9 mouse cellular contexts compared by ENCODE assay signal in the genomic region with DNA sequence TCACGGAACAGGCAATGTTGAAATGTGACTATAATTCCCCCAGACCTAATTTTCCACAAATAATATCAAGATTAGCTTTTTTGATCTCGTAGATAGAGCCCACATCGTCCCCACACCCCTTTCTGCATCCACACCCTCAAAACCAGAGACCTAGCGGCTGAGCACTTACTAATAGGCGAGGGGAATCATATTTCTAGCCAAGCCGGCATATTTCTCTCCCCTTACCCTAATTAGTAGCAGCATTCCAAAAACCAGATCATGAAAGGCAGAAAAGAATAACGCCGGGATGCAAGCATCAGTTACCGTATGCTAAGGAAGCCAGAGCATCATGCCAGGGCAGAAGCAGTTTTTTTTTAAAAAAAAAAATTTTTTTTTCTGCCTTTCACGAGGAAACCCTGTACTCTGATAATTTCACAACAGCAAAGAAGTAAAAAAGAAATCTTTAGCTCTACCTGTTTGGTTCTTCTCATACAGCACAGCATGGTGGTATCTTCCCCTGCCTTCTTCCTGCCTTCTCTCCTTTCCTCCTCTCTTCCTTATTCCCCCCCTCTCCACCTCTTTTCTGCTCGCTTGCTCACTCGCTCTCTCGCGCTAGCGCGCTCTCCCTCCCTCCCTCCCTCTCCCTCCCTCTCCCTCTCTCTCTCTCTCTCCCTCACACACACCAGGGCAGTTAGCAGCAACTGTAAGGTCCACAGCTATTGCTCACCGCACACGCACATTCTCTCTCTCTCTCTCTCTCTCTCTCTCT. TPM values are rescaled to one million over a fixed set of nuclear protein-coding genes. Genes with fewer than 3 reads are reported as not detected.
DNase-seq lines count a peak whose midpoint lies in the region; ATAC-seq lines count a peak whose summit lies in the region.
"Had no signal": no experiment of that assay in that cellular context is flagged by ENCODE, and none has a peak within 500 bp of the region (broad histone marks: within the 10 kb centered on the region; RNA-seq: fewer than 3 reads in every experiment).

A gene (minus strand): TSS at position 631 of the 748 bp plus-strand sequence.

- H3K9me3 ChIP-seq in heart, embryonic 11.5 days (replicated peaks; ENCODE audit: control insufficient read depth, low read length) = no peaks in the 10 kb centered on the region
- no peaks in the 10 kb centered on the region for H3K9me3 ChIP-seq in forebrain, embryonic 15.5 days
- no peaks in the 10 kb centered on the region for H3K9me3 ChIP-seq in limb, embryonic 13.5 days

- H3K27me3 ChIP-seq in heart, embryonic 11.5 days (ENCODE audit: control insufficient read depth, insufficient read depth, low read length) = no peaks in the 10 kb centered on the region
- no peaks in the 10 kb centered on the region for H3K27me3 ChIP-seq in forebrain, embryonic 15.5 days
- H3K27me3 ChIP-seq in limb, embryonic 13.5 days = 0 out of 2 replicates have a peak, but pooled peaks cover 5% of the 10 kb centered on the region

- H3K27ac ChIP-seq in heart, embryonic 11.5 days (ENCODE audit: low read depth, low read length) = no peak within 1 kb of the TSS
- peak within 1 kb of the TSS; percentile 93 for H3K27ac ChIP-seq in forebrain, embryonic 15.5 days (replicated peaks)
- no peak within 1 kb of the TSS for H3K27ac ChIP-seq in limb, embryonic 13.5 days

- H3K4me3 ChIP-seq in heart, embryonic 11.5 days (ENCODE audit: low read depth, low read length) = peak within 1 kb of the TSS; percentile 45
- peak within 1 kb of the TSS; percentile 68 for H3K4me3 ChIP-seq in forebrain, embryonic 15.5 days
- H3K4me3 ChIP-seq in limb, embryonic 13.5 days = peak within 1 kb of the TSS; percentile 46

- peak within 1 kb of the TSS; percentile 58 for H3K9ac ChIP-seq in heart, embryonic 11.5 days (ENCODE audit: low read depth, low read length)
- H3K9ac ChIP-seq in forebrain, embryonic 15.5 days (replicated peaks) = peak within 1 kb of the TSS; percentile 78
- H3K9ac ChIP-seq in limb, embryonic 13.5 days = peak within 1 kb of the TSS; percentile 53

- H3K4me1 ChIP-seq in heart, embryonic 11.5 days (ENCODE audit: control insufficient read depth, insufficient read depth, low read length) = no peaks in the 10 kb centered on the region
- peaks cover 38% of the 10 kb centered on the region for H3K4me1 ChIP-seq in forebrain, embryonic 15.5 days
- H3K4me1 ChIP-seq in limb, embryonic 13.5 days = peaks cover 33% of the 10 kb centered on the region

- peak within 1 kb of the TSS; percentile 83 for H3K4me2 ChIP-seq in heart, embryonic 11.5 days
- peak within 1 kb of the TSS; percentile 71 for H3K4me2 ChIP-seq in forebrain, embryonic 15.5 days (replicated peaks)
- H3K4me2 ChIP-seq in limb, embryonic 13.5 days (replicated peaks) = peak within 1 kb of the TSS; percentile 80

- ATAC-seq in heart, embryonic 11.5 days (replicated peaks; ENCODE audit: insufficient number of reproducible peaks, low FRiP score, low TSS enrichment) = peak; percentile 61; the same call in 1 of the 2 replicates
- ATAC-seq in forebrain, embryonic 15.5 days (replicated peaks) = peak; percentile 86
- peak; percentile 83 for ATAC-seq in limb, embryonic 13.5 days (ENCODE audit: low FRiP score, low read depth)

- no peak for DNase-seq in heart, adult 18-20 months
- DNase-seq in Muller cell, postnatal 12 days (ENCODE audit: inconsistent ontology term) = peak; percentile 62
- peak; percentile 27 for DNase-seq in right cerebral cortex, postnatal 25 days
- DNase-seq in urinary bladder, adult 2 months (ENCODE audit: low spot score) = no peak
- no peak for DNase-seq in adrenal gland, adult 2 months

- WGBS in heart, embryonic 11.5 days (ENCODE audit: insufficient replicate concordance) = under 1% methylated on average over 18 of the region's 18 CpGs
- WGBS in forebrain, embryonic 15.5 days = under 1% methylated on average over 18 of the region's 18 CpGs
- WGBS in limb, embryonic 13.5 days = 1% methylated on average over 18 of the region's 18 CpGs

- H3K36me3 ChIP-seq in heart, embryonic 11.5 days (ENCODE audit: control insufficient read depth, insufficient read depth, low read length) = no peaks in the 10 kb centered on the region
- H3K36me3 ChIP-seq in forebrain, embryonic 15.5 days = no peaks in the 10 kb centered on the region
- H3K36me3 ChIP-seq in limb, embryonic 13.5 days = no peaks in the 10 kb centered on the region

RNA-seq across cellular contexts. Expression of the gene that starts here (rescaled TPM):
- polyA plus RNA-seq in heart, embryonic 11.5 days (2014; fragmentation: Nextera tagmentation; extraction: Ambion mirVana) = 24.5 and 25.3 TPM in 2 replicates
- under 1 TPM; 0.17 to 0.41 TPM for total RNA-seq in heart, adult 18-20 months (2021)
- 699 and 719 TPM in 2 replicates for polyA plus RNA-seq in forebrain, embryonic 15.5 days (2015; fragmentation: Nextera tagmentation; extraction: Ambion mirVana)
- polyA plus RNA-seq in limb, embryonic 13.5 days (2015; fragmentation: Nextera tagmentation; extraction: Ambion mirVana) = 41.8 and 43.7 TPM in 2 replicates
- 2.5 and 2.7 TPM in 2 replicates for polyA plus RNA-seq in urinary bladder, adult 2 months (2012; rRNA removed)
- total RNA-seq in adrenal gland, adult 2 months (2021) = 1 to 10 TPM; 1.1 to 1.3 TPM
- polyA plus RNA-seq in adrenal gland, adult 2 months (2012; rRNA removed) = 0.35 TPM in 1 of 2 replicates, not detected in the other
- total RNA-seq: liver, adult 2 months had no signal
- polyA plus RNA-seq: liver, adult 2 months had no signal

Comparison
In these comparisons a context has a peak if more than half of its experiments do, and no peak if none do; other contexts are left out.
1. RNA of the gene that starts here (polyA plus RNA-seq): 699 to 719 TPM in forebrain, embryonic 15.5 days; 41.8 to 43.7 TPM in limb, embryonic 13.5 days, 24.5 to 25.3 TPM in heart, embryonic 11.5 days, 2.5 to 2.7 TPM in urinary bladder, adult 2 months and 0.35 TPM in adrenal gland, adult 2 months; every median in the first group is over 10 times any median in the second.
2. DNase-seq: peak in Muller cell, postnatal 12 days (single experiment) and right cerebral cortex, postnatal 25 days (single experiment); none in heart, adult 18-20 months (0 of 2), urinary bladder, adult 2 months (single experiment) and adrenal gland, adult 2 months (single experiment).
3. Peak in every context shown above with its lines, with median percentiles within 50 percentile points of each other: ATAC-seq, H3K4me2 ChIP-seq, H3K4me3 ChIP-seq and H3K9ac ChIP-seq.